Mouse (Mus musculus) neural tube, embryonic 11.5 days (tissue): ENCODE results near the gene Tm2d1. TPM values are rescaled to one million over a fixed set of nuclear protein-coding genes. Genes with fewer than 3 reads are reported as not detected.

Experiments used
- ATAC-seq: fragments of 200-750 bp; cut with Nextera tagmentation; 2 replicates; pipeline ENCODE4 v1.8.0; 2017; ENCODE audit warnings: moderate number of reproducible peaks, mild to moderate bottlenecking, moderate TSS enrichment, moderate library complexity; ENCODE audit not compliant: insufficient read depth, low FRiP score, low TSS enrichment
- DNase-seq: peaks from one replicate; pipeline ENCODE4 v3.0.0-alpha.2; 2015; ENCODE audit warnings: low spot score
- H3K27ac ChIP-seq: fragments of 300-500 bp; sonication (generic); 2 replicates; pipeline ENCODE4 v1.5.1; 2014; ENCODE audit warnings: low read depth, mild to moderate bottlenecking, low read length
- H3K27me3 ChIP-seq: fragments of 300-500 bp; sonication (generic); 2 replicates; pipeline ENCODE4 v1.6.1; 2014; ENCODE audit warnings: mild to moderate bottlenecking, low read length, mixed read lengths; ENCODE audit not compliant: control insufficient read depth, insufficient read depth
- H3K36me3 ChIP-seq: fragments of 300-500 bp; sonication (generic); 2 replicates; pipeline ENCODE4 v1.6.1; 2014; ENCODE audit warnings: mild to moderate bottlenecking, low read length, moderate library complexity, mixed read lengths; ENCODE audit not compliant: control insufficient read depth, insufficient read depth
- H3K4me1 ChIP-seq: fragments of 300-500 bp; sonication (generic); 2 replicates; pipeline ENCODE4 v1.6.1; 2014; ENCODE audit warnings: low read length, mixed read lengths; ENCODE audit not compliant: control insufficient read depth, insufficient read depth
- H3K4me2 ChIP-seq: fragments of 300-500 bp; sonication (generic); 2 replicates; pipeline ENCODE4 v1.6.1; 2014; ENCODE audit warnings: low read depth, mild to moderate bottlenecking, moderate library complexity
- H3K4me3 ChIP-seq: fragments of 300-500 bp; sonication (generic); 2 replicates; pipeline ENCODE4 v1.5.1; 2014; ENCODE audit warnings: low read depth, low read length
- H3K9ac ChIP-seq: fragments of 300-500 bp; sonication (generic); 2 replicates; pipeline ENCODE4 v1.6.1; 2014; ENCODE audit warnings: mild to moderate bottlenecking, low read length
- H3K9me3 ChIP-seq: fragments of 300-500 bp; sonication (generic); 2 replicates; pipeline ENCODE4 v1.6.1; 2016; ENCODE audit warnings: low read length; ENCODE audit not compliant: control insufficient read depth
- WGBS: fragments of 180-500 bp; shearing (Covaris S2); extraction: QIAGEN DNeasy Blood & Tissue Kit; methylation state at CpG from one replicate; pipeline ENCODE4 v1.1.7; 2014; 5-methylcytosine and 5-hydroxymethylcytosine counted together
- polyA plus RNA-seq: library from polyadenylated mRNA; unstranded; fragments of >200 nt; fragmentation: Nextera tagmentation; extraction: Ambion mirVana; gene quantifications from 2 replicates; pipeline ENCODE4 v1.2.1, GENCODE M21; 2014

The Tm2d1 gene
- polyA plus RNA-seq, 1 experiment from 2014 or later, result 92.5 TPM

DNA sequence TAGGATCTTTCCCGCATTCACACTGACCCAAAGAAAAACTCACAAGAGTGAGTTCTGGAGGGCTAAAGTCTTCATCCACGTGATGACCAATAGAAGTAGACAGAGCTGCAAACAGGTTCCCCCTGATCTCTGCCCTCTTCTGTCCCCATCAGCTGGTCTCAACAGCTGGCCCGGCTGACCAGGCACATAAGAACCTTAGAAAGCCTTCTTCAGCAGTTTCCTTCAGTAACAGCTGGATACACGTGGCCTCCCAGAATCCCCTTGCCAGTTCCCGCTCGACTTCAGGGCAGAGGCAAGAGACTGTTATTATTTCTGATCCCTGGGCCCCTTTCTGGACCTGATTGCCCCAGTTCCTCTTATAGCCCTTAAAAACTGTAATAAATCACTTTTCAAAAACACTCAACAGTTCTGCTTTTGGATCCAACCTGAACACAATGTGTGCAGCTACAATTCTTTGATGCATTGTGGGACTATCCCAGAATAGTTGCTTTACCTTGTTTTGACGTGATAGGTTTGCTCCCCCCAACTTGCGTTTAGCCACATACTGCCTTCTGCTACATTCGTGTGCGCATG is 43.0 kb downstream of the Tm2d1 start:
- Histone ChIP-seq H3K4me1 (peaks cover 3% of the 10 kb centered on the region), H3K27me3 (no peaks in the 10 kb centered on the region), H3K4me2 (no peak overlapping the region), H3K9me3 (no peaks in the 10 kb centered on the region), H3K36me3 (no peaks in the 10 kb centered on the region), H3K9ac (no peak overlapping the region), H3K27ac (no peak overlapping the region), H3K4me3 (no peak overlapping the region)
- ATAC-seq (no peak), DNase-seq (no peak)
- WGBS, result 81% methylated on average over 10 of the region's 10 CpGs

DNA sequence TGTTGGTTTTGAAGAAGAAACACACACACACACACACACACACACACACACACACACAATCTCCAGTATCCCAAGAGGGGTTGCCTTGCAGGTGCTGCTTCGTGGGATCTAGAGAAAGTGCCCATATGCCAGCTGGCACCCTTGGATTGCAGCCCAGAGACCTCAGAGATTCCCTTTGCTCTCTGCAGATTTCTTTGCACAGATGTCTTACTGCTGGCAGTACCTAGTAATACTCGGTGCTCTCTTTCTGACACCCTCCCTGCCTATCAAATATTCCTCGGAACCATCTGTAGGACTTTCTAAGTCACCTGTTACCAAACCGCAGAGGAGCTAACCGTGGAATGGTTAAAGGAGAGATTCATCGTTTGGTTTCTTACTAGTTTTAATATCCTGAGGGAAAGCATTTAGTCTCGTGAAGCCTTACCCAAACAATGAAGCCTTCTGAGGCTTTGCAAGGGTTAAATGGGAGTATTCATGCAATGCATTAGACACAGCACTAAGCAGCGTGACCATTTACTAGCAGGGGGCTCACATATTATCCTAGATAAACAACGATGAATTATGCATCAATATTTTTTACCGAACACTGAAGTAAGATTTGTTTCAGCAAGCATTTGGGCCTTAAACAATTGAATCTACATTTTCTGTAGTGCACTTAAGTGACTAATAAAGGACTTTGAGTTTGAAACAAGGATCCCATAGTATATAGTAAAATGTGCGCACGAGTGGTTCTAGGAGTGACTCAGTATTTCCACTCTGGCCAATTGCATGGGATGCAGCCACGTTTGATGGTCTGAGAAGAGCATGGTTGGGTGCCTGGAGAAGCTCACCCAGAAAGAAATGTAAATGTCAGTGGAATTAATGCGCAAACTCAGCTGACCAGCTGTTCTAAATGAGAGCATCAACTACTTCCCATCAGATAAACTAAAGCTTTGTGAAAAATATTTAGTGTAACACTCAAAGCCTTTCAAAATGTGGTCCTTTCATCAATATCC is 44.2 kb downstream of the Tm2d1 start:
- H3K4me2 ChIP-seq, result no peak overlapping the region
- H3K4me3 ChIP-seq, result no peak overlapping the region
- WGBS, result 67% methylated on average over 14 of the region's 14 CpGs
- no peaks in the 10 kb centered on the region for H3K36me3 ChIP-seq
- H3K27ac ChIP-seq, result no peak overlapping the region
- H3K27me3 ChIP-seq, result no peaks in the 10 kb centered on the region
- H3K9me3 ChIP-seq, result no peaks in the 10 kb centered on the region
- peaks cover 3% of the 10 kb centered on the region for H3K4me1 ChIP-seq
- ATAC-seq (no peak), DNase-seq (no peak)
- no peak overlapping the region for H3K9ac ChIP-seq

DNA sequence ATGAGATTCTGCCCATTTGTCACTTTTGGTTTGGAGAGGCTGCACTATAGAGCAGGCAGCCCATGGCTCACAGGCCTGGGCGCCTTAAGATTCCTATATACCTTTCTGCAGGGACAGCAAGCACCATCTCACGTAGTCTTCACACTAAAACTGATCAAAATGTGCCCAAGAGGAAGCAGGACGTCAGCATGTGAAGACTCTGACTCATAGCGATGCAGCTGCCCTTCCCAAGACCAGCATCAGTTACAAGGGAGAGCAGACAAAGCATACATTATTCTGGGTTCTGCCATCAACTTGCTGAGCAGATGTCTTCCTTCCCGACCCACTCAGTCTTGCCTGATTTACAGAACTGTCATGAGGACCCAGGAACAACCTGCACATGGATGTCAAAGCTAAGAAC is 45.9 kb downstream of the Tm2d1 start:
- no peak overlapping the region for H3K27ac ChIP-seq
- 67% methylated on average over 5 of the region's 5 CpGs for WGBS
- DNase-seq (no peak), ATAC-seq (no peak)
- H3K27me3 ChIP-seq, result no peaks in the 10 kb centered on the region
- H3K4me2 ChIP-seq, result no peak overlapping the region
- H3K9ac ChIP-seq, result no peak overlapping the region
- H3K4me3 ChIP-seq, result no peak overlapping the region
- no peaks in the 10 kb centered on the region for H3K9me3 ChIP-seq
- peaks cover 3% of the 10 kb centered on the region for H3K4me1 ChIP-seq
- no peaks in the 10 kb centered on the region for H3K36me3 ChIP-seq

DNA sequence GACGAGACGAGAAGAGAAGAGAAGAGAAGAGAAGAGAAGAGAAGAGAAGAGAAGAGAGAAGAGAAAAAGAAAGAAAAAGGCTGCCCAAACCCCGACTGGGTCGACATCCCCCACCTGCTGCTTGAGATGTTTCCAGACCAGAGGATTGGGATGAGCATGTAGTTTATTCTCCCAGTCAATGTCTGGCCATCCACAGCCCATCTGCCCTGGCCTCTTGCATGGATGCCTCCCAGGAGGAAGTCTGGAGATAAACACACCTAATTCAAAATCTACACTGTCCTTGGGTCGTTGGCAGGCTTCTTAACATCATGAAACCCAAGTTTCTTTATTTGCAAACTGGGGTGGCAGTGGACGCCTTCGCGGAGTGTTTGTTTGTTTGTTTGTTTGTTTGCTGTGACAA is 47.4 kb downstream of the Tm2d1 start:
- Histone ChIP-seq H3K9ac (no peak overlapping the region), H3K4me1 (peaks cover 3% of the 10 kb centered on the region), H3K27ac (no peak overlapping the region), H3K4me2 (no peak overlapping the region), H3K9me3 (no peaks in the 10 kb centered on the region), H3K27me3 (no peaks in the 10 kb centered on the region), H3K36me3 (no peaks in the 10 kb centered on the region), H3K4me3 (no peak overlapping the region)
- WGBS, result 81% methylated on average over 8 of the region's 8 CpGs
- ATAC-seq, result no peak
- no peak for DNase-seq

DNA sequence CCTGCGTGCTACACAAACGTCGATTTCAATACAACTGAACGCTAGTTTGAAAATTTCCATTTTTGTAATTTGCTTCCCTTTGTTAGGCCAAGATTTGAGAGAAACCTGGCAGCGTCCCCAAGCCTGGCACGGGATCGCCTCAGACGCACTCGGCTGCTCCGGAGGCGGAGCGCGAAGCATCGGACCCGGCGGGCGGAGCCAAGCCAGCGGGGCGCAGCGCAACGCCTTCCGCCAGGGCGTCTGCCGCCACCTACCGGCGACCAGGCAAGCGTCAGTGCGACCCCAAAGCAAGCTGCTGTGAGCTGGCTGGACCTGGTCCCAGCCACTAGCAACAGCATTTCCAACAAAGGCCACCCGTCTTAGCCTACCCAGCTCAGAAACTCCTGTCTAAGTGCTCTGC is 60.9 kb downstream of the Tm2d1 start:
- peaks cover 6% of the 10 kb centered on the region; the same call in 1 of the 2 replicates for H3K4me1 ChIP-seq
- no peaks in the 10 kb centered on the region for H3K9me3 ChIP-seq
- H3K4me2 ChIP-seq, result peak overlapping the region; percentile 57
- H3K4me3 ChIP-seq, result peak overlapping the region; percentile 26
- DNase-seq (peak; percentile 95), ATAC-seq (peak; percentile 92)
- H3K27me3 ChIP-seq, result no peaks in the 10 kb centered on the region
- H3K9ac ChIP-seq, result peak overlapping the region; percentile 53
- peak overlapping the region; percentile 63 for H3K27ac ChIP-seq
- under 1% methylated on average over 29 of the region's 29 CpGs for WGBS
- no peaks in the 10 kb centered on the region for H3K36me3 ChIP-seq

DNA sequence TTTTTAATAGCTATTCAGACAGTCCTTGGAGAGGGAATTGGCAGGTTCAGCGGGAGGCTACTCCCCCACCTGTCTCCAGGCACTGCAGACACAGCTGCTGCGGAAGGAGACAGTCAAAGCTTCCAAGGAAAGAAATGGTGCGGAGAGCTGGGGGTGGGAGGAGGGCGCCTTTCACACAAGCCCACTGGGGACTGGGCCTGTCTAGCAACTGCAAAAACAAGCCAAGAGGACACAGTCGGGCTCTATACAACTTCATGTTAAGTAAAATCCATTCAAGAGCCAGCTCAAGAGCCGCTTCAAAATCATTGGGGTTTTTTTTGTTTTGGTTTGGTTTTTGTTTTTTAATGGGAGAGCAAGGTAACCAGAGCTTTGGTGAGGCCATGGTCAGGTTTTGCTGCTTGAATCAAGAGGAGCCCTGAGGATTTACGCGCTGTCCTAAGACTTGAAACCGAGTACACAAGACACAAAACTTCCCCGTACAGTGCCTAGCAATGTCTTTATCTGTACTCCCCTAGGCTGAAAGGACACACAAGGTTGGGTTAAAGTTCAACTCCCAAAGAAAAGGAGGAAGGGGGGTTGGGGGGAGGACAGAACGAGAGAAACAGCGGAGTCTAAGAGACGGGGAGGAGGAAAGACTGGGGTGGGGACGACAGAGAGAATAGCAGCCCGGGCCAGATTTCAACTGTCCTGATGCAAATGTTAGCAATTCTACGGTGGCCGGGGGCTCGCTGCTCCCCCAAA is 61.6 kb downstream of the Tm2d1 start:
- WGBS, result 2% methylated on average over 18 of the region's 18 CpGs
- H3K4me3 ChIP-seq, result peak overlapping the region; percentile 26
- H3K9me3 ChIP-seq, result no peaks in the 10 kb centered on the region
- peak; percentile 78 for ATAC-seq
- peak overlapping the region; percentile 63 for H3K27ac ChIP-seq
- H3K4me1 ChIP-seq, result peaks cover 6% of the 10 kb centered on the region; the same call in 1 of the 2 replicates
- no peaks in the 10 kb centered on the region for H3K36me3 ChIP-seq
- peak overlapping the region; percentile 53 for H3K9ac ChIP-seq
- peak; percentile 70 for DNase-seq
- peak overlapping the region; percentile 57 for H3K4me2 ChIP-seq
- H3K27me3 ChIP-seq, result no peaks in the 10 kb centered on the region

DNA sequence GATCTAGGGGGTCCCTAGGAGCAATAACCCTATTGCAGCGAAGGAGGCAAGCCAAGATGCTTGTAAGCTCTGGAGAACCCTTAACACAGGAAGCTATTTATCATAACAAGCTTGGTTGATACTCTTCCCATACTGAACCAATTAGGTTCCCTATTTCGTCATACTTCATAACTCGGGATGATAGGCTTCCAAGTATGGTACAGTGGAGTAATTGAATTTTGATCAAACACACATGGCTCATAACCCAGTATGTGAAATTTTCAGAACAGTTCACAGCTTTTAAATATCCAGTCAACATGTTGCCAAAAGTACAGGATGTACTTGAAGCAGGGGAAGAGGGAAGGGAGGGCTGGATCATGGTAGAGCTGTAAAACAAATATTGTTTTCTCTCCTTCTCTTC is 64.3 kb downstream of the Tm2d1 start:
- Histone ChIP-seq H3K4me3 (no peak overlapping the region), H3K9me3 (no peaks in the 10 kb centered on the region), H3K9ac (no peak overlapping the region), H3K4me2 (no peak overlapping the region), H3K27me3 (no peaks in the 10 kb centered on the region), H3K36me3 (no peaks in the 10 kb centered on the region), H3K4me1 (peaks cover 6% of the 10 kb centered on the region; the same call in 1 of the 2 replicates), H3K27ac (no peak overlapping the region)
- WGBS, result 64% methylated on average over 3 of the region's 3 CpGs
- no peak for DNase-seq
- no peak for ATAC-seq

DNA sequence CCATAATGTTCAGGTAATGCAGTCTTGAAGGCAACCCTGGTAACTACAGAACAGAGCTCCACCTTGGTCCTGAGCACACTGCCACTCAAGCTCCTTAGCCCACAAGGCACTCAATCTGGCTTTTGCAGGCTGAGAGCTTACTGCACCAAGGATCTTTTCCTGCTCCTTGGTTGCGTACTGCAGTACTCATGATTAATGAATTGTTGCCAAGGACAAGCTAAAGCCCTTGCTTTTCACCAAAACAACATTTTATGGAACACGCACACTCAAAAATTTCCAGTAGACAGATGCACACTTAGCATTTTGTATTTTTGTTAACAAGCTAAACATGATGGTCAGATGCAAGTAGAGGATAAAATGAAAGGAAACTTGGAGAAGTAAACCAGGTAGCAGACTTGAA is 66.0 kb downstream of the Tm2d1 start:
- no peak for DNase-seq
- ATAC-seq, result no peak
- WGBS, result 91% methylated on average over 2 of the region's 2 CpGs
- Histone ChIP-seq H3K4me1 (peaks cover 6% of the 10 kb centered on the region; the same call in 1 of the 2 replicates), H3K36me3 (no peaks in the 10 kb centered on the region), H3K9ac (no peak overlapping the region), H3K4me3 (no peak overlapping the region), H3K27ac (no peak overlapping the region), H3K4me2 (no peak overlapping the region), H3K27me3 (no peaks in the 10 kb centered on the region), H3K9me3 (no peaks in the 10 kb centered on the region)
